Mouse (Mus musculus) left cerebral cortex, postnatal 10 days (tissue): ENCODE data around the gene Cacnb2. TPM values are rescaled to one million over a fixed set of nuclear protein-coding genes. Genes with fewer than 3 reads are reported as not detected.

Experiments used
- DNase-seq, 2 experiments: peaks; one replicate each; pipeline ENCODE4 v3.0.0; 2021 to 2022; ENCODE audit warnings: low spot score in 2 of 2, mixed read lengths in 1 of 2; ENCODE audit errors: extremely low spot score in 1 of 2
- intact Hi-C: fragments of 180-260 bp; cut with DNase I; formaldehyde crosslinking; loops from one replicate; pipeline ENCODE4 v1.15.1; 2025
- total RNA-seq, 2 experiments: library from RNA; stranded (reverse); gene quantifications; 2 replicates each; pipeline ENCODE4 v1.2.3; 2021

The Cacnb2 gene
- 10 to 100 TPM; 32.5 to 36.1 TPM for total RNA-seq

DNA sequence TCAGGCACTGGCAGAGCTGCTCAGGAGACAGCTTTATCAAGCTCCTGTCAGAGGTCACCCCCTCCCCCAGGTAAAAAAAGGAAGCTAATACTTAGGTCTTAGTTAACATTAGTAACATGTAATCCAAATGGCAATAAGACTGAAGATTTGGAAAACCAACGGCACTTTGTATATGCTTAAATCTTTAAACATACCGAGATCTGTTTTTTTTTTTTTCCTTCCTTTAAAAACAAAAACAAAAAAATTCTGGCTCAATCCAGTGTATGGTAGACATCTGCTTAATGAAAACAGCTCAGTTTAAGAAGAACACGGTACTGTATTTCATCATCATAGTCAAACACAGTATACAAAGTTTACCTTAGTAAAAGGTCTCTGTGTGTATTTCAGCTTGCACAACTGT is at the start of gene Cacnb2:
TSS of gene Cacnb2 (plus strand) at position 301 of the 400 bp plus-strand sequence.
- intact Hi-C loops, result loop anchor here (10.0 kb wide), 1 partner anchor 72 kb away; no protein-coding TSS in a partner anchor
- DNase-seq, result no peak

- DNase-seq, result no peak
- intact Hi-C loops, result no loop called here
Measured at GRCm38 (mm10) chr2:14568020-14568419, 34.9 kb upstream of the Cacnb2 start.

- intact Hi-C loops, result no loop called here
- no peak for DNase-seq
Measured at GRCm38 (mm10) chr2:14571300-14571699, 31.6 kb upstream of the Cacnb2 start.

DNA sequence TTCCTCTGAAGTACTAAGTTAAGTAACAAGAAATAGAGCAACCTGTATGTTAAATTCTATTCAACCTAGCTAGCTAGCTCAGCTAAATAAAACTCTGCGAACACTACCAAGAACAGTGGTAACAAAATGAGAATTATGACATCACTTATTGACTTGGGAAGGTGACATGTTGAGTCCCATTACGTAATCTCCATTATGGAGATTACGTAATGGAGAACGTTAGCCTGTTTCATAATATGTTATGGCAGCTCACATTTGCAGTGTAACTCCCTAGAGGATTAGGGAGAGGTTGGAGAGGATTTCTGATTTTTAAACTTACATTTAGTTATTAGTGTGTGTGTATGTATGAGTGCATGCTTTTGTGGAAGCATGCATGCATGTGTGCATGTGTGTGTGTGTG is 13.3 kb upstream of the Cacnb2 start:
- intact Hi-C loops, result no loop called here
- DNase-seq, result no peak

DNA sequence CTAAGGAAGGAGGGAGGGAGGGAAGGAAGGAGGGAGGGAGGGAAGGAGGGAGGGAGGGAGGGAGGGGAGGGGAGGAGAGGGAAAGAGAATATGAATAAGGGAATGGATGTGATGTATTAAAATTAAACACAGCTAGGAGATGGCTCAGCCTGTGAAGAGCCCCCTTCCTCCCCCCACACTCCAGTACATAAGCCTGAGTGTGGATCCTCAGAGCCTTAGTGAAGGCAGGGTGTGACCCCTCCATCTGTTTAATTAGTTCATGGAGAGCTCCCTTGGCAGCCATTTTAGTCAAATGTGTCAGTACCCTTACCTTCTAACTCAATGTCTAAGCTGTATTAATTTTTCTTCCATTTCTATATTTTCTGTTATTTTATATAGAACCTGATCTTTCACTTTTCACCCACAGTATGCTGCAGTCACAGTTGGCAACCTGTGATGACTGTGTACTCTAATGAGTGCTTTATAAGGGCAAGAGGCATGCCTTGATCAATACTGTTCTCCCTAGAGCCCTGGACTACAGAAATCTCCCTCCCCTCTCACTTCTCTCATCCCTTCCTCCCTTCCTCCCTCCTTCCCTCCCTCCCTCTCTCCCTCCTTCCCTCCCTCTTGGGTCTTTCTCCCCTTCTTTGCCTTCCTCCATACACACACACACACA is 4.9 kb upstream of the Cacnb2 start:
- intact Hi-C loops, result no loop called here

DNA sequence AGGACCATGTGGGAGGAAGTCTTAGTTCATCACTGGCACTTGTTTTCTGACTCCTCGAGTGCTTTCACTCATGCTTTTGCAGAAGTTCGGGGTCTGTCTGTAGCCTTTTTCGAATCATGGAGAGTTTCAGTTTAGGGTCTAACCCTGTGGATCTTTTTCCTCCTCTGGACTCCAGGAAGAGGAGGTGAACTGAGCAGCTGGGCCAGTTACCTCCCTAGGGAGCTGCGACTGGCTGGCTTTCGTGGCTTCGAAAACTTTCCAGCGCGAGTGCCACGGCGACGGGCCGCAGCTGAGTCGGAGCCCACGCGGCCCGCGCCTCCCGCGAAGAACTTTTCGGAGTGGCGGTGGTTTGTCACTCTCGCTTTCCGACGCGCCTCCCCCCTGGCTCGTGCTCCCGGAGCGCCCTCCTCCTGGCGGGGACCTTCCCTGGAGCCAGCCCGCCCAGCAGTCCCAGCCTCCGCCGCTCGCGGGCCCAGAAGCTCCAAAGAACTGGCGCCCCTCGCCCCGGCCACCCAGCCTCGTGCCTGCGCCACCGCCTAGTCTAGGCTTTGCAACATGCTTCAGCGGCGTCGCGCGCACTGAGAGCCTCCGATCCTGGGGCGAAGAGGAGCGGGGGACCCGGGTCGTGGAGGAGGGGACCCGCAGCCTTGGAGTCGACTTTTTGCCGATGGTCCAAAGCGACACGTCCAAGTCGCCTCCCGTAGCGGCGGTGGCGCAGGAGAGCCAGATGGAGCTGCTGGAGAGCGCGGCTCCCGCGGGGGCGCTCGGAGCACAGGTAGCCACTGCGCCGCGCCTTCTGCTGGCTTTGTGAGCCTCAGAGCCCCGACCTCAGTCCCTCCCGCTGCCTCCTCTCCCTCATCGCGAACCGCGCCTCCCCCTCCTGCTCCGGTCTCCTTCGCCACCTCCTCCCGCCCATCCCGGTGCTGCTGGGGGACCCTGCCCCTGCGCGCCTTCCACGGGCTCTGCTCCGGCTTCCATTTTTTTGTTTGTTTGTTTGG is 1.2 kb downstream of the Cacnb2 start:
- DNase-seq, result peak; percentile 26 to 69
- intact Hi-C loops, result loop anchor here (10.0 kb wide), 1 partner anchor 71 kb away; no protein-coding TSS in a partner anchor

More for the DNA sequence above, 4.9 kb upstream of the Cacnb2 start:
- no peak for DNase-seq

DNA sequence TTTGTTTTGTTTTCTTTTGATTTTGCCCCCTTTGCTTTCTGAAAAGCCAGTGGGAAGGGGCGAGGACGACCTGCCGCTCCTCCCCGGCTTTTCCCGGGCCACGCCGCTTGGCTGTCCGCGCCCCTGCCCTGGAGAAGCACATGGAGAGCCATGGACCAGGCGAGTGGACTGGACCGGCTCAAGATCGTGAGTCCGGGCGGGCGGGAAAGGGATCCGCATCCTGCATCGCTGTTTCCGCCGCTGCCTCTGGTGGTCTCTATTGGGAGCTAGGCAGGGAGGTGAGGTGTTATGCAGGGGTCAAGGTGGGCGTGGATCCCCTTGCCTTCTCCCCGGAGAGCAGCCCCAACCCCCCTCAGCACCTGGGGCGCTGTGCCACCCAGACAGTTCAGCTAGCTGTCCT is 1.9 kb downstream of the Cacnb2 start:
- peak in 1 of 2 experiments; percentile 50 for DNase-seq
- intact Hi-C loops, result loop anchor here (10.0 kb wide), 1 partner anchor 70 kb away; no protein-coding TSS in a partner anchor

GRCm38 (mm10) chr2:14605207-14605606 is 2.3 kb downstream of the Cacnb2 start:
- intact Hi-C loops, result loop anchor here (10.0 kb wide), 1 partner anchor 70 kb away; no protein-coding TSS in a partner anchor
- no peak for DNase-seq

DNA sequence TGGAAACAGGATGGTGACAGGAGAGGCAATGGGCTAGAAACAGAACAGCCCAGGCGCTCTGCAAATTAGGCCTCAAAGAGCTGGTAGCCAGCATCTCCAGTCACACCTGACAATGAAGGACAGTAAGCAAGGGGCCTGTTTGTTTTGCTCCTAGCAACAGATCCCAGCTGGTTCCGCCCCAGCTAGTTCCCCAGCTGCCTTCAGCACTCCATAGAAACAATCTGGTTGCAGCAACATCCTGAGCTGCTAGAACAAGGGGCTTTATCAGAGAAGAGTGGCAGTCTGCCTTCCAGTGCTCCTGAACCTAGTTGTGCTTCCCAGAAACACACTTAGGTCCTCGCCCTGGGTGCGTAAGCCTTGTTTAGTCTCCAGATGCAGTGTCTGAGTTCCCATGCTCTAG is 5.7 kb downstream of the Cacnb2 start:
- DNase-seq, result peak in 1 of 2 experiments; percentile 20
- intact Hi-C loops, result loop anchor here (10.0 kb wide), 1 partner anchor 66 kb away; no protein-coding TSS in a partner anchor

- no peak for DNase-seq
- intact Hi-C loops, result no loop called here
Measured at GRCm38 (mm10) chr2:14612705-14613104, 9.8 kb downstream of the Cacnb2 start.

- intact Hi-C loops, result no loop called here
- DNase-seq, result no peak
Measured at GRCm38 (mm10) chr2:14616361-14616760, 13.5 kb downstream of the Cacnb2 start.

DNA sequence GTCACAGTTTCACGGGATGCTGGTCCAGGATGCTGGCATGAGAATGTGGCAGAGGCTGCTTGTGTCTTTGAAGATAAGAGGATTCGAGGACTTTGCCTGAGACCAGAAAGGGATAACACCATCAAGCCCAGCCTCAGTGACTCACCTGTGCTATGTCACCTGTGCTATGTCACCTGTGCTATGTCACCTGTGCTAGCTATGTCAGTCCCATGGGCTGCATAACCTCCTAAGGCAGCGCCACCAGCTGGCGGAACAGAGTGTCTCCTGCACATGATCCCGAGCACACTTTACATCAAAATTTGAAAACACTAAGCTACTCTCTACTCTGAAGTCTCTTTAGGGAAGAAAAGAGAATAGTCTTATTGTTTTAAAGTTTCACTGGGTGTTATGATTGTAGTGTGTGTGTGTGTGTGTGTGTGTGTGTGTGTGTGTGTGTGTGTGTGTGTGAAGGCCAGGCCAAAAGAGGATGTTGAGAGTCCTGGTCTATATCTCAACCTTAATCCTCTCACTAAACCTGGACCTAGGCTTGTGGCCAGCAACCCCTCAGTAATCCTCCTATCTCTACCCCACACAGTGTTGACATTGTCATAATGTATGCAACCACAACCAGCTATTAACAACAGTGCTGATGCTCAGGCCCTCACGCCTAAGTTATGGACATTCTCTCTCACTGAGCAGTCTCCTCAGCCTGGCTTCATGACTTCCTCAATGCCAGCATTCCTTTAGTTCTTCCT is 17.4 kb downstream of the Cacnb2 start:
- intact Hi-C loops, result no loop called here

DNA sequence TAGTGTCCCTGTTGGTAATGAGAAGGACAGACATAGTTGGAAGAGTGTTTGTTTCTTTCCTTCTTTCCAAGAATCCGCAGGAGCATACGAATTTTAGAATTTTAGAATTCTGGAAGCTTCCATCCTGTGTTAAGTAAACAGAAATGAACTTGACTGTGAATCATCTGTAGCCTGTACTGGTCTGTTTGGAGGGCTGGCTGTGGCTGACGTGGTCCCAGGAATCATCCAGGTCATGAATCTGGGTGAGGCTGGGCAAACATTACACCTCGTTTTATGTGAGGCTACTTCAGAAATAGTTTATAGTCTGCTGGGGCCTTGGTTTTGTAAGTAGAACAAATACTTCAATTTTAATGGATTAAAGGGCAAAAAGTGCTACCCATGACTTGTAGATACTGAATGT is 18.0 kb downstream of the Cacnb2 start:
- intact Hi-C loops, result no loop called here
- no peak for DNase-seq

More for the DNA sequence above, 17.4 kb downstream of the Cacnb2 start:
- DNase-seq, result no peak

- intact Hi-C loops, result no loop called here
- DNase-seq, result no peak
Measured at GRCm38 (mm10) chr2:14623820-14624219, 20.9 kb downstream of the Cacnb2 start.

GRCm38 (mm10) chr2:14629814-14630492 is 27.1 kb downstream of the Cacnb2 start:
- intact Hi-C loops, result no loop called here
- no peak for DNase-seq

- intact Hi-C loops, result no loop called here
- peak; percentile 22 to 29 for DNase-seq
Measured at GRCm38 (mm10) chr2:14631590-14631989, 28.7 kb downstream of the Cacnb2 start.

DNA sequence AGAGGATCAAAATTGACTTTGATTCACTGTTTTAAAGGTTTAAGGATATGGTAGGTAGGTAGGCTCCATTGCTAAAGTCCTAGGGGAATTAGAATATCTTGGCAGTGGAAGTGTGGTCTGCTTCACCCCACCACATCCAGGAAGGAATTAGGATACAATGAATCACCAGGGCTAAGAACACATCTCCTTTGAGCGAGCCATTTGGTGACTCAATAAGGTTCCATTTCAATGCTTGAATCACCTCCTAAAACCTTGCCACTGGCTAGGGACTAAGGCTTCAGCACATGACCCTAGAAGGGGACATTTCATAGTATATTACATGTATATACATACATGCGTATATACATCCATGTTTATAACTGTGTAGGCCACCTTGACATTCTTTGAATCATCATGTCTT is 30.3 kb downstream of the Cacnb2 start:
- intact Hi-C loops, result no loop called here
- DNase-seq, result no peak

DNA sequence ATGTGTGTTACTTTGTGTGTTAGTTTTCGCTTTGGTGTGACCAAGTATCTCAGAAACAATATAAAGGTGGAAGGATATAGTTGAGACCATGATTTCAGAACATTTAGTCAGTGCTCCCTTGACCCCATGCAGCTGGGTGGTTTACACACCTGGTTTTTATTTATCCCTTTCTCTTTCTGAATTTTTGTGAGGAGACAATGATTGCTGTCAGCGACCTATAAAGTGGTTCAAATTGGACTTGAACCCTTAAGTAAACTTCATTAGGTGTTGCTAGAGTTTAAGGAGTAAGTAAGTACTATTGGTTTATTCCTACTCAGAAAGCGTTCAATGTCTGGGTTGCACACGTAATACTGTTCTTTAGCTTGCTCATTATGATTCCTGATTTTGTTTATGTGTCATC is 36.4 kb downstream of the Cacnb2 start:
- no peak for DNase-seq
- intact Hi-C loops, result no loop called here
